Mouse (Mus musculus) mouse embryonic stem cell (cell line): ENCODE measurements at regions not wholly inside any gene's neighbourhood (a gene's known extent, or its start where the extent isn't known, plus 50 kb on each side); places are given as distances from the start of the nearest gene placed in this dataset.

ENCODE experiments used
- in situ Hi-C, 2 experiments: fragments of 300-500 bp; cut with MboI; formaldehyde crosslinking; loops; 1 replicate in 1 of 2; 3 replicates in 1 of 2; pipeline ENCODE4 v1.14.3; 2019 to 2020; ENCODE audit warnings: low sequenced_read_pairs in 2 of 2, low pct_unique_long_range_greater_than_20kb in 1 of 2, mixed read lengths in 1 of 2; ENCODE audit not compliant: unreplicated experiment in 1 of 2

- in situ Hi-C loops = no loop called here
Measured at GRCm38 (mm10) chr12:50874024-50874398, 225.1 kb upstream of the Prkd1 start.

GRCm38 (mm10) chr12:50873390-50874023, 224.6 kb upstream of the Prkd1 start:
- in situ Hi-C loops = no loop called here

DNA sequence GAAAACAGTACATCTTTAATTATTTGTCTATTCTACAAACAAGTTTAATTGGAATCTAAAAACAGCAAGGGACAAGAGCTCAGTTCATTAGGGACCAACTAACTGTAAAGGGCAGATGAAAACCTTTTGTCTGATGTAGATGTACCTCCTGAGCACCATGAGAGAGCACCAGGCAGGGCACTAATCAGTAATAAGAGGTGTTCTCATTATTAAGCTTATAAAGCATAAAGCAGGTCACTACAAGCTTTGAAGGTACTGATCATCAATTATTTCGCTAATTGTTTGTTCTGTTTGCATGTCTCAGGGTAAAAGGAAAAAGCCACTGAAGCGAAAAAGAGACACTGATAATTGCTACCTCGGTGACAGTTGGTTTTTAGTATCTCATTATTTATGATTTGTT, 202.7 kb upstream of the Prkd1 start:
- in situ Hi-C loops = no loop called here

GRCm38 (mm10) chr12:50847976-50848375, 199.1 kb upstream of the Prkd1 start:
- in situ Hi-C loops = no loop called here

DNA sequence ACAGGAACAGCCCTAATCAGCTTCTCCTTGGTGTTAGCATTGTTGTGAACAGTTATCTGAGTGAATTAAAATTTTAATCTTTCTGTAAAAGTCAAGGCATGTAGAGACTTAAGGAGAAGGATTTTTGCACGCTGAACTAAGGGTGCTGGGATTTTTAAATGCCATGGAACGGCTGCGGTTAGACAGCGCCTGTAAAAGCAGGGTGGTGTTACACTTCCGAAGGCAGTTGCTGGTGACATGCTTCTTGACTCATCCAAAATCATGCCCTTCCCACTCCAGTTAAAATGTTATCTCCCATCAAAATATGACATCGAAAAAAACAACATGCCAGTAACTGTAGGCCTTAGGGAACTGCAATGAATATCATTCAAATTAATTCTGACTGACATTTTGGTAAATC, 193.8 kb upstream of the Prkd1 start:
- in situ Hi-C loops = no loop called here

DNA sequence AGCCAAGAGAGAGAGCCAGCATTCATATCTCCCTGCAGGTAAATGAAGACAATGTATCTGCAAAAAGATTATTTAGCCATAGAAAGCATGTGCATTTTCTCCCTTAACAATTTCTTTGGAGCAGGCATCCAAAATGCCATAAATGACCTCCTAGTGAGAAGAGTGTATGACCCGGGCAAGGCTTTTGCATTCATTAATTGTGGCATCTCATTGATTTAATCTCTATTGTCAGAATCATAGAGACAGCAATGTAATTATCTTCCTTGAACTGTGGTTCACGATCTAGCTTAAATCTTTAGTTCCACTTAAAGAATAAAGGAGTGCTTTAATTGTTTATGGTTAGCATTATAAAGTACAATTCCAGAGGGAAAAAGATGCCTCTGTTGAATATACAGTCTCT, 190.5 kb upstream of the Prkd1 start:
- in situ Hi-C loops = no loop called here

- in situ Hi-C loops = no loop called here
Measured at GRCm38 (mm10) chr12:50808731-50809281, 159.9 kb upstream of the Prkd1 start.

DNA sequence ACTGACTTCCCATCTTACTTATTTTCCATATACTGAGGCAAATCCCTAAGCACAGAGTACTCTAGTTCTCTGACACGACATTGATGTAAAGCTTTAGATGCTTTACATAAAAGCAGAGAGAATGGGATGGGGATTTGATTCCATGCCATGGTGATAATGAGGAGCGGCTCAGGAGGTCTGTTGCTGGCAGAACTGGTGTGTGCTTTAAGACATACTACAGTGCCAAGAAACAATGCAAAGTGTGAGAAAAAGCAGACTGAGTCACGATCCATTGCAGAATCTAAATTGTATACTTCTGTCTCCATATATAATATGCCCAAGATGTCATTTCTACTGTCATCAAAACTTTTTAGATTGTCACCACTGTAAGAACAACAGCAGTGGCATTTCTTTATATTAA, 155.5 kb upstream of the Prkd1 start:
- in situ Hi-C loops = no loop called here

DNA sequence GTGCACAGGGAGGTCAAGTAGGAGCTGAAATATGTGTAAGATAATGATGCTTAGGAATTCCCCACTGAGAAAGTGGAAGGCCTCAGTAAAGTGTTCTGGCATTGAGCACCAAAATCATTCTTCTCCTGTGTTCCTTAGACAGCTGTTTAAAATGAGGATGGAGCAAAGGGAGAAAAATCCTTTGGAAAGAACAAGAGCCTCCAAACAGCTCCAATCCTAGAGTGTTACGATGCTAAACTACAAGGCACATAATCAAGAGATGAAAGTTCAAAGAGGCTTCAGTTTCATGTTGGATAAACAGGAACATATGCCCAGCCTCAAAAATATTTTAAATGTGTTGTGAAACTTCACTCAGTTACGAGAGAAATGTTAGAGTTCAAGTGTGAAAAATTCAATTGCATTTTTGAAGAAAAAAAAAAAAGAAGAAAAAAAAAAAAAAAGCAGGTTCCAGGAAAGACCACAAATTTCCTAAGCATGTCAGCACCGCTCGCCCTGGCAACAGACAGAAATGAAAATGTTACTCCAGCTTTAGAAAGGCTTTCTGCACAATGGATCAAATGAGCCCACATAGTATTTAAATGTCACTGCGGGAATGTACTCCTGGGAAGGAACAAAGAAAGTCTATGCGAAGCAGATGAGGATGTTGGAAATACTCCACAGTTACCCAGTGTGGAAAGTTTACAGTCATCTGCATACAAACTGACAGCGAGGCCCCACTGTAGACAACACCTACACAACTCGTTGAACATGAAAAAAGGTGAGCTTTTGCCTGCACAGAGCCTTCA, 116.5 kb upstream of the Prkd1 start:
- in situ Hi-C loops = no loop called here

DNA sequence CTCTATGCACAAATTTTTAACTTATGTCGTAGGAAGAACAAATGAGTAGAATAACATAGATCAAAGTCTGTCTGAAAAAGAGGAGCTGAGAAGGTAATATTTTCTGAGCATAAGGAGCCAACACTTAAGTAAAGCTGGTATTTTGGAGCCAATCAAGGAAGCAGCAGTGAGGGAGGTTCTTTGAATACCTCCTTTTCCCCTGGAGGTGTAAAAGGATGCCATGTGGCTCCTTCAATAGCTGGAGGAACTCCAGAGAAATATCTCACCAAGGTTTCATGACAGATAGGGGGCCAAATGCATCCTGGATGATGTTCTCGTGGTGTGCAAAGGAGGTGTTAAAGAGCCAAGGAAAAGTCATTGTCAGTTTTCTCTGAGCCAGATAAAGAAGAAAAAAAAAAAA, 115.6 kb upstream of the Prkd1 start:
- in situ Hi-C loops = no loop called here

DNA sequence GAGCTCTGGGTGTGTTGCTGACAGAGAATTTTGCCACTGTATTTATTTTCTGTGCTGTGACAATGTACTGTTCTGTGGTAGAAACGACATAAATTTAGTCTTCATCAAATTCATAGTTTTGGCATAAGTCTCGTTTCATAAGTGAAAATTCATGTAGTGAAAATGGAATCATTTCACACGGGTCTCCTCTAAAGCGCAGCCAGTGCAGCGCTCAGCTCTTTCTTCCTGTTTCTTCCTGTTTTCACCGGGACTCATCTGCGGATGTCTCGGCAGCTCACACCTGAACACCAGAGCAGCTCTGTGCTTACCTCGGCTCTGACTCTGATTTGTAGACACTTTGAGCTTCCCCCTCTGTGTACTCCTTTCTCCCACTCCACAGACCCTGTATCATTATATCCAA, 85.2 kb upstream of the Prkd1 start:
- in situ Hi-C loops = no loop called here

DNA sequence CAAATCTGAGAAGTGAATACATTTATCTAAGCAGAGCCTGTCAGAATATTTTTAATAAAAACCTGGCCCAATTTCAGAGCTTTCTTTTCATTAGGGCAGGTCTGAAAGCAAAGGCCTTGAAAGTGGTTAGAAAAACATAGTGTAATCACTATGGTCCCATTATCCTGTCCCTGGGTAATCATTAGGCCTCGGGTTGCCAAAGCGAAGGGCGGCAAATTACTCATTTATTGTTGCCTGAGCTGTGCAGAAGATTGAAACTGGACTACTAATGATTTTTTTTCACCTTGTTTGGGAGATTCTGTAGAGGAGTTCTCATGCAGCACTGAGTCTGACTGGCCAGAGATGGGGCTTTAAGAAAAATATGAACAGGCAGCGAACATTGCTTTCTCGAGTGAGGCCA, 63.7 kb upstream of the Prkd1 start:
- in situ Hi-C loops = no loop called here

DNA sequence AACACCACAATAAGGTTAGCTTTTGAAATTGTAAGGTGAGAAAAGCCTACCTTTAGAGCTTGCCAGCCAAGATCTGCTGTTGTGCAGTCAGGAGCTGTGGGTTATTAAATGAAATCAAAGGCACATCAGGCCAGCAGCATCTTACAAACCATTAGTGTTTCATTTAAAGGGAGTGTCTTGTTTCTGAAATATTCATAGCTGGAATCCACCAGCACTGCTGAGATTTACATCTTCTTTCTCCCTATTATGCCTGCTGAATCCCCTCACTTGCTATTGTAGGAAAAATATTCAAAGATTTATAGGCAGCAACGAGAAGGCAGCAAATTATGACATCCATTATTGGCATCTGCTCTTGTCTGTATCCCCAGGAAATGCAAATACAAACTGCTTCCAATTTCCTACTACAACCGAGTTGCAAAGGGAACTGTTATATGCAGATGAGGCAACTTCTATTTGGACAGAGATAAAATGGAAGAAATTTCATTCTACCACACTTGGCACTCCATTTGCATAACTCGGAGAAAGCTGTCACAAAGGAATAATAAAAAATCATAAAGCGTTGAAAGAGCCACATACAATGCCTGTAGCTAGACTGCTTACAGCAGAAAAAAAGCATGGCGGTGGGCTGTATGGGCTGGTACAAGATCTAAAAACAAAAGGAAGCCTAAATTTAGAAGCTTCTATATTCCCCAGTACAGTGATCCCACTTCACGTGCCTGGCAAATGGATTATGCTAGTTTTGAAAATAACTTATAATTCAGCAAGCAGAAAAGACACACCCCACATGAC, 60.3 kb upstream of the Prkd1 start:
- in situ Hi-C loops = no loop called here

DNA sequence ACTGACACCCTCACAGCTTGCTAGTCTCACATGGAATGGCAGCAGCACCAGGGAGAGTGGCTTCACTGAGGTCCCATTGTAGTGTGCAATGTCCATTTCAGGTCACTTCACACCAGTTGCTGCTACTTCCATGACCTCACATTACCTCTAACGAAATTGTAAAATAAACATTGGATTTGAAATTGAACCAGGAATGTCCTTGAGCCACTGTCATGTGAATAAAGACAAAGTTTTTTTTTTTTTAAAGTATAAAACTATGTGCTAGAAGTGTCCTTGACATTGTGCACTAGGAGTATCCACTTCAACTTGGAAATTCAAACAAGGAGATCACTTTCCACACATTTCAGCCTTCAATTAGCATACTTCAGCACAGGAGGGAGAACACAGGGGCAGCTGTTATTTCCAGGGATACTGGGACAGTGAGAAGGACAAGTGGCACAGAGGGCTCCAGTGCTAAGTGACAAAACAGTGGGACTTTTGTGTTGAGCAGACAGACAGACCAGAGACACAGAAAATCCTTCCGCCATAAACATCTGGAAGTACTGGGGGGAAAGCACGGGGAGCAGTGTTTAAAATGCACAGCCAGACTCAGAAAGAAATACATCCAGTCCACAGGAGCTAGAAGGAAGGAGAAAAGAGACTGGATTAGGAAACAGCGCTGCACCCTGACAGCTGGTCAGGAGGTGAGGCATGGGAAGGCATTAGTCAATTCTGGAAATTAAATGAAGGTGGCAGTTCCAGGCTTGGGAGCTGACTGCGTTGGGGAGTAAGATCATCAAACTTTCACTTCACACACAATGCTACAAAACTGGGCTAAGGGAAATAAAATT, 49.9 kb upstream of the Prkd1 start:
- in situ Hi-C loops = no loop called here
